Mouse (Mus musculus) mature B cell (primary cell): ENCODE results near the gene Ankfn1.

ENCODE experiments used
- in situ Hi-C: fragments of 300-500 bp; cut with MboI; formaldehyde crosslinking; loops from 2 replicates; pipeline ENCODE4 v1.14.3; 2019

The Ankfn1 gene

DNA sequence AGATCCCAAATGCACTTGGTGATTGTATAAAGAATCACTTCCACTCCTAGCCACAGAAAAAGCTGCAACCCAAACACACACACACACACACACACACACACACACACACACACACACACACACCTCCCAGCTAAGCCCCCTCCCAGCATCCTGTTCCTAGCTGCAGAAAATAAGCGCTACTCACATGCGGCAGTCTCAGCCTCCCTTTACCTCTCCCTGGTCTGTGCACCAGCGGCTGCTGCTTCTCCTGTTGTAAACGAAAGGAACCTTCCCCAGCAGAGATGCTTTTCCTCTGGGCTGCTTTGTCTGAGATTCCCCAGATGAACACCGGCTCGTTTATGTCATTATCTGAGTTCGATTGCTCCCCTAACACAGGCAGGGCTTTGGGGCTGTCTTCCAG lies at the start of gene Ankfn1:
Gene Ankfn1, minus strand, starts transcription at position 223 of the 400 bp plus-strand sequence.
- in situ Hi-C loops = no loop called here

DNA sequence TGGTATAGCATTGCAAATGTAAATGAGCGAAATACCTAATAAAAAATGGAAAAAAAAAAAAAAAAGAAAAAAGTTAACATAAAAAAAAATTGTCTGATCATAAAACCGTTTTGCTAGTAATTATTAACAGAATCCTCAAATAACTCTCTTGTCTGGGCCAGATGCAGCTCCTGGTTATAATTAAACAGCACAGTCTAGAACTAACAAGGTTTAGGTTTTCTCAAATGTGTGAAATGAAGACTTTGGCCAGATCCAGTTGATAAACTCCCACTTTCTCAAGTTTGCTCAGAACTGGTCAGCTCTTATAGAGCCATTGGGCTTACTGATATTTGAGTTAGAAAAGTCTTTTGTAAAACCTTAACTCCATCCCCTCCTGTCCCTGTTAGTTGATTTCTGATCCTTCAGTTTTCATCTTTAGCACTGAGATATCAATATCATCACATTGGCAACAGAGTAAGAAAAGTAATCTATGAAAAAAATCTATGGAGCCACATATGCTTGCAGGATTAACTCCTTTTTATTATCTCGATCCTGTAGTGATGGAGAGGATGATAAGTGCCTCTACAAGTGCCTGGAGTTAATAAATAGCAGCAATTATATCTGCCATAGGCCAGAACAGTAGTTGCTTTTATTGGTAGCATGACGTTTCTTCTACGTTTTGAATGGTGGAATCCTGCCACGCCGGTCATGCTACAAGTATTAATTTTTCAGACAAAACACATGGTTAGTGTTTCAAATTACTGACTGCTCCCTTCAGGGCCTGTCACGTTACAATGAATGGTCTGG lies 46.4 kb upstream of the Ankfn1 start:
- in situ Hi-C loops = no loop called here

DNA sequence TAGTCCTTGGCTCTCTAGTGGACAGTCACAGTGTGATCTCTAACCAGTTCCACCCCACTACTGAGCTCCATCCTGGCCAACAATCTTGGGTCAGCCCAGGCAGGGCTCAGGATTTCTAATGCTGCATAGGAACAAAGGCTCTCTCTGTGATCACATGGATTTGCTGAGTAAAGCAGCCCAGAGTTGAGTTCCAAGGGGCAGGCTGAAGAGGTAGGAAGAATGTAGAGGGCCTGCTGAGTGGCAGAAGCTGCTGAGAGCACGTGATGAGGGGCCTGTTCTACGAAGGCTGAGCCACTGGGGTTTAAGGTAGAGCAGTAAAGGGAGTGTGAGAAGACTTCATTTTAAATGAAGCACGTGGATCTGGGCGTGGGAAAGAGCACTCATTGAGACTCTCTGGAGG lies 41.1 kb upstream of the Ankfn1 start:
- in situ Hi-C loops = no loop called here

DNA sequence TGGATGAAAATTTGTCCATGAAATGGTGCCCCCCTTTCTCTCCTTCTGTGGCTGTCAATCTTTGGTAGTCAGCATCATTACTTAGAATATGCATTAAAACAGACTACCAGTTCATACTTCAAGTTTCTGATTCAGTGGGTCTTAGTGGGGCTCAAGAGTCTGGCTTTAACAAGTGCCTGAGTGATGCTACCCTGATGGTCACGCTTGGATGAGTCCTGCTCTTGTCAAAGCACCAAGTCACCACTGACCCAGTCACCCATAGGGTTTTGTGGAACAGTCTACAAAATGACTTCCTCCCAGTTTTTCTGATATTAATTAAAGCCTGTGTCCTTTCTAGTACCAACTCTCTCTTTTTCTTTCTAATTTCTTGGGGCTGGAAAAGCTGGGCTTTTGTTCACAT lies 34.0 kb upstream of the Ankfn1 start:
- in situ Hi-C loops = no loop called here

DNA sequence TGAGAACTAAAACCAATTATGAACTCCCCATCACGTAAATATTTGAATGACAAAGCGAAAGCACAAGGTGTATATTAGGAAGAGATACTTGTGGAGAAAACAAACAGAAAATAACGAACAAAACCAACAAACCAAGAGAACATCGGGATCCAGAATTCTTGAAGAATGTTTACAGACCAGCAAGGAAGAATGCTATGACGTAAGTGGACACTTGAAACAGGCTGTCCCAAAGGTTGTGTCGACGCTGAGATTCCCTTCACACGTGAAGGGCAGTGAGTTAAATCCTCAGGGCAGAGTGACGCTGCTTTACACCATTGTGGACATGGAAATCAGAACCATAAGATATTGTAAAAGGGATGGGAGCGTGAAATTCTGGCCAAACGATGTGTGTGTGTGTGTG lies 30.5 kb upstream of the Ankfn1 start:
- in situ Hi-C loops = no loop called here

DNA sequence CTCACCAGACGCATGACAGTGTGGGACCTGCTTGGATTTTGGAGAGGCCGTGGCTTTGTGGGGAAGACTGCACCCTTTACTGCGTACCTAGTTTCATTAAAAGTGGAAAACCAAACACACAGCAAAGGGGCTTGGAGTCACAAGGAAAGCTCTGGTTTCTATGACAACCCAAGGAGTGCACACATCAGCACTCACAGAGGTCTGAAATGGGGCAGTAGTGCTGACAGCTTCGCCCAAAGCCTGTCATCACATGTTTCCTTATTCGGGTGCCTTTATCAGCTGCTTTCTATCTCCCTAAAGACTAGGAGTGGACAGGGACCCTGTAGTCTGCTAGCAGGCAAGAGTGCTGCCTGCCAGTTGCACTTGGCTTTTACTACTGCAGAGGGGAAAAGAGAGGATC lies 27.4 kb upstream of the Ankfn1 start:
- in situ Hi-C loops = no loop called here

DNA sequence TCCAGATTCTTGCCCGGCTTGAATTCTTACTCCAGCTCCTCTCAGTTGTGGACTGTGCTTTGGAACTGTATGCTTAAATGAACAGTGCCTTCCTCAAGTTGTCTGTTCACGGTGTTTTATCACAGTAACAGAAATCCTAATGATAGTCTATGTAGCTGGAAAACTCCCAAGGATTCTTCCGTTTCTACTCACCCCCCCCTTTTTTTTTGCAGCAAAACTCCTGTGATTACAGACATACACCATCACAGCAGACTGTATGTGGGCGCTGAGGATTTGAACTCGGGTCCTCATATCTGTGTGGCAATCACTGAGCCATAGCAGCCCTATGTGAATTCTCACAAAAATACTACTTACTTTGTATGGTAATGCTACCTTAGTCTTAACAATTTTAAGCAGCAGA lies 26.5 kb upstream of the Ankfn1 start:
- in situ Hi-C loops = no loop called here

DNA sequence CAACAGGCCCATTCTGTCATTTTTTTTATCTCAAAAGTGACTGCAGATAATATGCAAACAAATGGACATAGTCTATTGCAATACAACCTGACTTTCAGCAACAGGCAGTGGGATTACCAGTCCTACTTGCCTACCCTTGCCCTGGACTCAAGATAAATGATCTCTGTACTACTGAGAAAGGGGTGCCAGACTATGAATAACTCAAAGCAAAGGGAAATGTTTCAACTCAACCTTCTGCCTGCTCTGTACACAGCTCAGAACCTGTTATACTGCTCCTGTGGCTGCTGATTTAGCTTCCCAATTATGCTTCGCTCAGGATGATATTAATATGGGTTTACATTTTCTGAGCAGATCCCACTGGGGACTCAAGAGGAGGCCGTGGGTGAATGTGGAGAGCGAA lies 15.3 kb upstream of the Ankfn1 start:
- in situ Hi-C loops = no loop called here

DNA sequence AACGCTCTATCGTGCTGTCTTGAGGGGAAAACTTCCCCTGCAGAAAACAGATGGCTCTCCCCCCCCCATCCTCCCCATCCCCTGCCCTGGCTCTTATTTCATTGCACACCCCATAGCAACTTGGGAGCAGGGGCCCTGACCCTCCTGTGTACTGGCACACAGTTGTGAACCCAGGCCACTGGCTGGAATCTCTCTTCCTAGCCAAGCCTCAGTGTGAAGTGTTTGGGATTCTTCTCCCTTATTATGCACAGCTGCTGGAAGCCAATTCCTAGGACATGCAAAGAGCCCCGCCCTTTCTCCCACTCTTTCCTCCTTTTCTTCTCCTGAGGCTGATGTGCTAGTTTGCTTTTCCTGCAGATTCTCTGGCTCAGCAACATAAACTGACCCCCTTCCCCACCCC lies 1.4 kb downstream of the Ankfn1 start:
- in situ Hi-C loops = no loop called here

DNA sequence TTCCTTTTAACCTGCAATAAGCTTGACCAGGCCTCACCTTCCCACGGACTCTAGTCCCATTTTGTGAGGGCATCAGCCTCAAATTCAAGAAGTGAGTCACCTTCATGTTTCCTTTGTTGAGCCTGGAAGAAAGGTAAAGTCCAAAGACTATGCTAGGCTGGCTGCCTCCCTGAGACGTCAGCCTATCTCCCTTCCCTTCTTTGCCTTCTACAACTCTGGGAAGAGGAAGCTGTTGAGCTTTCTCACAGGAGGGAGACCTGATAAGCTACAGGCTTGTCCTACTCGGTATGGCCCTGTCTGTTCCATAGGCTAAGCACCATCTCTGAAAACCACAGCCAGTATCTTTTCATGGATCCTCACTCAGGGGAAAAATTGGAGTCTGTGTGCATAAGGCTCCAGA lies 2.5 kb downstream of the Ankfn1 start:
- in situ Hi-C loops = no loop called here

DNA sequence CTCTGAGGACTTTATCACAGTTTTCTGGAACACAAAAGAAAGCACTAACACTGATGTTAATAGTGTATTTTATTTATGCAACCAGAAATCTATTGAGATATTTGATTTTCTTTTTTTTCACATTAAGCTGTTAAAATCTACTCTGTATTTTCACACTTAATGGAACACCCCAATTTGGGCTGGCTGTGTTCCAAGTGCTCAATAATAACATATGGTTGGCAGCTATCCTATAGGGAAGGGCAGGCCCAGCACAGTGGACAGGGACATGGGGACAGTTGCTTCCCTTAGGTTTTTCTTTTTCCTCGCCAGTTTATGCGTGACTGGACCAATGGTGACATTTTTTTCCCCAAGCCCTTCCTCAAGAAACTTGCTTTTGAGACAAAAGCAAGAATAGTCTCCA lies 4.5 kb downstream of the Ankfn1 start:
- in situ Hi-C loops = no loop called here

DNA sequence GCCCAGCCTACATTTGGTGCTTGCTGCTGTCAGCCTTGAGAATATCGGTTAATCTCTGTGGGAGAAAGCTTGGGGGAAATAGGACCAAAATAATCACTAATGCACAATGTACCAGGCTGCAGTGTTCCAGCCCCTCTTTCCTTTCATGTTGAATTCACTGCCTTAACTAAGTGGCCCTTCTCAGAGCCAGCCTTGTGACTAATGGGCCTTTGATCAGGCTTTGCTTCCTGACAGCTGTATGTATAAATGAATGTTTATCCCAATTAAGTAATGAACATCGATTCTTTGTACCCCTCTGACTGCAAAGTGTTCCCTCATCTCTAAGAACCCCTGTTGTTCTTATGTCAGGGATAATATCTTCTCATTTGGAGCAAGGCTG lies 11.7 kb downstream of the Ankfn1 start:
- in situ Hi-C loops = no loop called here

DNA sequence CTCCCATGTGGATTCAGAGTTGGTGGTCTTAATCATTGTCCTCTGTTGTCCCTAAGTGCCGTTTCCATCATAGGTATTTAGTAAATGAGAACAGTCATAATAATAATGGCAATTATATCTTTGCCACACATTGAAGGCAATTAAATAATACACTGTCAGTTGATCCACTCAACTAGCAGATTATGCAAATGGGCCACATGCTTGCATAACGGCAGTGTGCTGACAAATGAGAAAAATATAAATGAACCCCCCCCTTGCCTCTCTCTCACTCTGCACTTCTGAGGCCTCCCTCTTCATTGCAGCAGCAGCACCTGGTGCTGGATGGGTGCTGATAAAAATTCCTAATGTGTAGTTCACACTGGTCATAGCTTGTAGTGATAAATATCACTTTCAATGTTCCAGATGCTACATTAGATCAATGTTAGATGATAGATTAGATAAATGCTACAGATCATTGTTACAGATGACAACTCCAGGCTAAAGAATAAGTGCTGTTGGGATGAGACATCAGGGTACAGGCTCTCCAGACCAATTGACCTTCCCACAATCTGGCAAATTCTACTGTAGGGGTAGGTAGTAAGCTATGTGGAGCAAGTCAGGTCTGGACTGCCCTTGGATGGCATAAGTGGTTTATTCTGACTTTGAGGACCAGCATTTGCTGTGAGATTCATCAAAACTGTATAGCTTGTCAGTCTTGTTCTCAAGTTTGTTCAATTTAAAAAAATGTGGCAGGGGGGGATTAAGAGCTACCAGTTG lies 12.3 kb downstream of the Ankfn1 start:
- in situ Hi-C loops = no loop called here

DNA sequence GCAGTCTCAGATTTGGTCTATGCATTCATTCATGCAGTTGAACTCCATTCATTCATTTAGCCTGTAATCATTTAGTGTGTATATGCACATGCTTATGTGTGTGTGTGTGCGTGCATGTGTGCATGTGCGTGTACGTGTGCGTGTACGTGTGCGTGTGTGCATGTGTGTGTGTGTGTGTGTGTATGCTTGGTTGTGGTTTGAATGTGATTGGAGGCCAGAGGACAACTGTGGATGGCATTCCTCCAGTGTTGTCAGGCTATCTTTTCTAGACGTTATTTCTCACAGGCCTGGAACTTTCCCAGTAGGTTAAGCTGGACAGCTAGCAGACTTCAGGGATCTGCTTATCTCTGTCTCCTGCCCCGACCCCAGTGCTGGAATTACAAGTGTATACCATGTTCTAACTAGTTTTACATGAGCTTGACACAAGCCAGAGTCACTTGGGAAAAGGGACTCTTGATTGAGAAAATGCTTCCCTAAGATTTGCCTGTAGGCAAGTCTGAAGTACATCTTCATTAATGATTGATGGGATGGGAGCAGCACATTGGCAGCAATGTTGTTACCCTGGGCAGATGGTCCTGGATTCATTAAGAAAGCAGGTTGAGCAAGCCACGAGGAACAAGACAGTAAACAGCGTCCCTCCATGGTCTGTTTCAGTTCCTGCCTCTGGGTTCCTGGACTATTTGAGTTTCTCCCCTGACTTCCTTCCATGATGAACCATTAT lies 43.3 kb downstream of the Ankfn1 start:
- in situ Hi-C loops = no loop called here

DNA sequence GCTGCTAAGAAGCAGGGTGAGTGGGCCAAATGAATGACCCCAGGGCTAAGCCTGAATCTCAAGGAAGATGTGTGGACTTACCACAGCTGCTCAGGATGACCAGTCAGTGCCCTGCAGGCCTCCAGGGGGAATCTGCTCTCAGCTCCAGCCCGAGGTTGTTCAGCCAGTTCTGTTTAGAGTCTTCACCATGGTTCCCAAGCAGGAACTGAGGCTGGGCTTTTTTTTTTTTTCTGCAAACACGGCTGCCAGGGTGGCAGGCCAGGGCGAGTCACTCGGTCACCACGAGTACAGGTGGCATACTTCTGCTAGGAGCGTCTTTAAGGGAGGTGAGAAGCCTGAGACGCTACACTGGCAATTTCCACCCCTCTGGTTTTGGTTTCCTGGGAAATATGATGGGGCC lies 43.9 kb downstream of the Ankfn1 start:
- in situ Hi-C loops = no loop called here

DNA sequence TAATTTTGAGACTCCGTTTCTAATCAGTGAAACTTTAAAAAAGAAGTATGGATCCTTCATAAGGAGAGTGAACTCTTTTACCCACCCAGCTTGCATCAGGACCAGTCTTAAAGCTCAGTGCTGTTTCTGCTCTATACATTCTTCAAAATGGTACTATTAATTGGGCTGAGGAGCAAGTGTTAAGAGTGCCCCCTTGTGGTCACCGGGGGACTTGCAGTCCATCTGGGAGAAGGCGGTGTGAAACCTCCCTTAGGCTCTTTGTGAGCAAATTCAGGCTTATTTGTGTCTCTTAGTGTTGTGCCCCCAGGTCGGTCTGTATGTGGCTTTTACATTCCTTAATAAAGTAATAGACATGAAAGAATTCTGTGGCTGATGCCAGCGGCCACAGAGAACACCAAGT lies 56.6 kb downstream of the Ankfn1 start:
- in situ Hi-C loops = loop anchor here (25.0 kb wide), 1 partner anchor 609 kb away; no protein-coding TSS in a partner anchor

DNA sequence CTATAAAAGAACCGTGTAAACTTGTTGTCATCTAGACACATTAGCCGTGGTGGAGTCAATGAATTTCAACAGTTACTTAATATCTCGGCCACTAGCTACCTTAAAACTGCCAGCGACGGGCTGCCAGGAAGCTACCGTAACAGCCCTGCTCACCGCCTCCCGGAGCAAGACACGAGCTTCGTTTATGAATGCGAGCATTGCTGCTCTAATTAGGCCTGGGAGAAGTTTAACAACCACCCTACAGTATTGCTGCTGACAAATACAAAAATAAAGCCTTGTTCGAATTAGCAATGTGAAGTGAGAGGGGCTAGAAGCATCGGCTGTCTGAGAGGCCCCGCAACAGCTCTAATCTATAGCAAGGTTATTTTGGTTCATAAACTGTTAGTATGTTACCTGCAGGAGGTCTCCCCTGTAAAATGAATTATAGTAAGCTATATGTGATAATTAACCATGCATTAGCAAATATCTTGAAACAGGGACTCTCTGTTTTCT lies 58.9 kb downstream of the Ankfn1 start:
- in situ Hi-C loops = loop anchor here (25.0 kb wide), 1 partner anchor 606 kb away; no protein-coding TSS in a partner anchor

DNA sequence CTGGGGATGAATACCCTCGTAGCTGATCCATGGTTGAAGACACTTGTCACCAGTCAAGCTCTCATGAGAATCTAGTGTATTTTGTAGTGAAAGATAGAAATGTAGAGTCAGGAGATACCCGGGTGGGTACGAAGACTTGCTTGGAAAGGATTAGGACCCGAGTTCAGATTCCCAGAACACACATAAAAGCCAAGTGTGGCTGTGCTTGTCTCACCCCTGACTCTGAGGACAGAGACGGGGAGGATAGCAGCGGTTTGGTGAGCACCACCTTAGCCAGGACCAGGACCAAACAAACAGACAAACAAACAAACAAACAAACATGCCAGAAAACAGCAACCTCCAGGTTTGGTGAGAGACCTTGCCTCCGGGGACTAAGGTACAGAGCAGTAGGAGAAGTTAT lies 61.1 kb downstream of the Ankfn1 start:
- in situ Hi-C loops = loop anchor here (25.0 kb wide), 1 partner anchor 604 kb away; no protein-coding TSS in a partner anchor

DNA sequence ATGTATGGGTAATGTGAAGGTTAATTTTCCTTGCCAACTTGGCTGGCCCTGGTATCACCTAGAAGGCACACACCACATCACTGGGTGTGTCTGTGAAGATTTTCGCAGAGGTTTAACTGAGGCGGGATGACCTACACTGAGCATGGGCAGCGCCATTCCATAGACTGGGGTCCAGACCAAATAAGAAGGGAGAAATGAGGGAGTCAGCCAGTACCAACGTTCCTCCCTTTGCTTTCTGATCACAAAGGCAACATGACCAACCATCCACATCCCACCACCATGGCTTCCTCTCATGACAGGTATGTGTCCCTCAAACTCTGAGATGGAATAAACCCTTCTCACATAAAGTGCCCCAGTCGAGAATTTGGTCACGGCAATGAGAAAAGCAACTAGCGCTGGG lies 68.9 kb downstream of the Ankfn1 start:
- in situ Hi-C loops = loop anchor here (25.0 kb wide), 1 partner anchor 596 kb away; no protein-coding TSS in a partner anchor

DNA sequence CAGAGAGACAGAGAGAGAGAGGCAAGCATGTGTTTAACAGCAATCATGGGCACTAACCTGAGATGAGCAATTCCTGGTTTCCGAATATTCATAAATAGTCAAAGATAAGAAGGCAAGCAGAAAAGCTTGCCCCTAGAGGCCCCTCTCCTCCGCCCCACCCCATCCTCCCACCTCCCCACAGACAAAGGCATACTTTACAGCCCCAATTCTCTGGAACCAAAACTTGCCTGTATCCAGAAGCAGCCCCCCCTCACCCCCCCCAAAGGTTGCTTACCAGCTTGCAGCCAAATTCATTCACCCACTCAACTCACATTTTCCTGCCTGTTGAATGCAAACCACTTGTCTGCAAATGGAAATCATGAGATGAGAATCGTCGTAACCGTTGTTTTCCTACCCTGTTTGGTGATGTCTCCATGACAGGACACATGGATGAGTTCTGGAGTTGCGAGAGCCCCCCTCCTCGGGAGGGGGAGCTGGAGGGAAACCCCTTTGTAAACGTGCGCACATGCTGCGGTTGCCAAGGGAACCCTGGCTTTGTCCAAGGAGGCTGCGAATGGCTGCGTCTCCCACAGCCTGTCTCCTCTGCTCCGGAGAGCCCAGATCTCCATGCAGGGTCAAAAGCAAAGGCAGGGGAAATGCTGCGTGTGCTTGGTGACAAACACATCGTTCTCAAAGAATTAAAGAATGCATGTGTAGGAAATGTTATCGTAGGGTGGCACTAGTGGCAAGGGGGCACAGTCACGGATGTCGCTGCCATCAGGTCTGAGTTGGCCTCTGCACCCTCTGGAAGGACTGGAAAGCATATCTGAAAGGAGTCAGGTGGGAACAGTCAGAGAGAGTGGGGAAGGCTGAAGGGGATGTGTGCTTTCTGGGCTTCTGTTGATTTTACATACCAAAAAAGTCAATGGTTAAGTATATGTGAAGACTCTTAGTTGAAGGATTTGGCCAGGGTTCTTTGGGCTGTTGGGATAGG lies 80.7 kb downstream of the Ankfn1 start:
- in situ Hi-C loops = no loop called here

DNA sequence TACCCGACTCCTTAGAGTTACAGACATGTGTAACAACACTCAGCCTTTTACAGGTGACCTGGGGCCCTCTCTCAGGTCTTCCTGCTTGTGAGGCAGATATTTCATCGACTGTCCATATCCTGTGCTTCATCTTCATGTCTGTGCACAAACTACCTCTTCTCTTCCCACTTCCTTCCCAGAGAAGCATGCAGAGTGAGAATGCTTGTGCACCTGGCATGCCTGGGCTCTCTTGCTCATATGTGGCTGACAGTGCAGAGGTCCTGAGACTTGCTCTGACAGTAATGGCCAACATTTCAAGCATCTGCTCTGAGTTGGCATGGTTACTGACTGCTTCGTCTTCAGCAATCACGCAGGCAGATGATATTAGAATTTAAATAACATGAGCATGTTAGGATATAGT lies 83.8 kb downstream of the Ankfn1 start:
- in situ Hi-C loops = no loop called here
